ENCODE assay signal across 18 mouse cellular contexts in the genomic region with DNA sequence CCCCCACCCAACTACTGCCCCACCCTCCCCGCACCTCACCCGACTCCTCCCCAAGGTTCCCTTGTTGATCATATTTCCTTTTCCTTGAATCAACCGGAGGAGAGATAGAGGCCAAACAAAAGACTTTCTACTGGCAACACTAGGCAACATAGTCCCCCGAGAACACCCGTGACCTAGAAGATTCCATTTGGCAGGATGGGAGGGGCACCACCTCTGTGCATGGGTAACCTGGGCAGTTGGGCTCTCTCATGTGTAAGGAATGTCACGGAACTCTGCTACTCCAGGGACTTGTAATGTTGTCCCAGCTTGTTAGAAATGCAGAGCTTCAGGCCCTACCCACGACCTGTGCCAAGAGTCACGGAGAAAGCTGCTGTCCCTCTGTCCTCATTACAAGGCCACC. TPM values are rescaled to one million over a fixed set of nuclear protein-coding genes. Genes with fewer than 3 reads are reported as not detected.
DNase-seq lines count a peak whose midpoint lies in the region; ATAC-seq and TF ChIP-seq lines count a peak whose summit lies in the region.
"Had no signal": no experiment of that assay in that cellular context is flagged by ENCODE, and none has a peak within 500 bp of the region (broad histone marks: within the 10 kb centered on the region; RNA-seq: fewer than 3 reads in every experiment).

No protein-coding gene starts in this region.

- H3K9ac ChIP-seq in heart, postnatal 0 days (replicated peaks; ENCODE audit: low read depth, low read length): no peak overlapping the region
- no peak overlapping the region for H3K9ac ChIP-seq in heart, embryonic 11.5 days (ENCODE audit: low read depth, low read length)
- no peak overlapping the region for H3K9ac ChIP-seq in lung, embryonic 16.5 days (ENCODE audit: low read length)
- no peak overlapping the region for H3K9ac ChIP-seq in lung, postnatal 0 days (replicated peaks; ENCODE audit: low read depth)
- H3K9ac ChIP-seq in neural tube, embryonic 15.5 days (replicated peaks): no peak overlapping the region
- H3K9ac ChIP-seq: embryonic facial prominence, embryonic 13.5 days; forebrain, embryonic 15.5 days; limb, embryonic 12.5 days; liver, embryonic 12.5 days had no signal

- TF ChIP-seq POLR2A in lung, adult 2 months (IDR thresholded peaks at IDR 0.05; ENCODE audit: borderline replicate concordance, extremely low read depth, low read depth, low read length): no peak

- H3K9me3 ChIP-seq in heart, postnatal 0 days (replicated peaks; ENCODE audit: control insufficient read depth, low read length): no peaks in the 10 kb centered on the region
- H3K9me3 ChIP-seq in heart, embryonic 11.5 days (replicated peaks; ENCODE audit: control insufficient read depth, low read length): no peaks in the 10 kb centered on the region
- H3K9me3 ChIP-seq in lung, embryonic 16.5 days (ENCODE audit: control insufficient read depth, low read length): no peaks in the 10 kb centered on the region
- no peaks in the 10 kb centered on the region for H3K9me3 ChIP-seq in lung, postnatal 0 days (ENCODE audit: low read length)
- no peaks in the 10 kb centered on the region for H3K9me3 ChIP-seq in neural tube, embryonic 15.5 days (replicated peaks)
- H3K9me3 ChIP-seq: embryonic facial prominence, embryonic 13.5 days; forebrain, embryonic 15.5 days; limb, embryonic 12.5 days; liver, embryonic 12.5 days had no signal

- ATAC-seq in heart, postnatal 0 days (ENCODE audit: insufficient read depth, low read depth): peak; percentile 25; the same call in 1 of the 2 replicates
- no peak for ATAC-seq in heart, embryonic 11.5 days (replicated peaks; ENCODE audit: insufficient number of reproducible peaks, low FRiP score, low TSS enrichment)
- ATAC-seq in lung, embryonic 16.5 days (ENCODE audit: low read depth): 0 out of 2 replicates have a peak, but pooled peaks have one; percentile 58
- ATAC-seq in lung, postnatal 0 days: peak; percentile 93
- no peak for ATAC-seq in neural tube, embryonic 15.5 days (ENCODE audit: low FRiP score)
- ATAC-seq: forebrain, embryonic 15.5 days; liver, embryonic 12.5 days; midbrain, embryonic 16.5 days had no signal

- peaks cover 11% of the 10 kb centered on the region; the same call in 1 of the 2 replicates for H3K4me1 ChIP-seq in heart, postnatal 0 days (ENCODE audit: control insufficient read depth, insufficient read depth)
- peaks cover 6% of the 10 kb centered on the region; the same call in 1 of the 2 replicates for H3K4me1 ChIP-seq in heart, embryonic 11.5 days (ENCODE audit: control insufficient read depth, insufficient read depth, low read length)
- H3K4me1 ChIP-seq in lung, embryonic 16.5 days (replicated peaks; ENCODE audit: control insufficient read depth, insufficient read depth, low read length): no peaks in the 10 kb centered on the region; the same call in 1 of the 2 replicates
- H3K4me1 ChIP-seq in lung, adult 2 months (ENCODE audit: control insufficient read depth, insufficient read depth, low read length): peaks cover 3% of the 10 kb centered on the region; the same call in 1 of the 2 replicates
- no peaks in the 10 kb centered on the region for H3K4me1 ChIP-seq in lung, postnatal 0 days (ENCODE audit: insufficient read depth, low read depth, low read length)
- H3K4me1 ChIP-seq in neural tube, embryonic 15.5 days: peaks cover 16% of the 10 kb centered on the region
- H3K4me1 ChIP-seq: forebrain, embryonic 15.5 days had no signal

- no peak overlapping the region for H3K4me2 ChIP-seq in heart, postnatal 0 days (ENCODE audit: low read depth, low read length)
- no peak overlapping the region for H3K4me2 ChIP-seq in heart, embryonic 11.5 days
- no peak overlapping the region for H3K4me2 ChIP-seq in lung, embryonic 16.5 days (ENCODE audit: low read depth, low read length)
- H3K4me2 ChIP-seq in lung, postnatal 0 days (replicated peaks; ENCODE audit: low read depth, low read length): no peak overlapping the region
- no peak overlapping the region for H3K4me2 ChIP-seq in neural tube, embryonic 15.5 days
- H3K4me2 ChIP-seq: embryonic facial prominence, embryonic 13.5 days; forebrain, embryonic 15.5 days; limb, embryonic 12.5 days; liver, embryonic 12.5 days had no signal

- 64% methylated on average over 8 of the region's 8 CpGs for WGBS in heart, postnatal 0 days
- WGBS in heart, embryonic 11.5 days (ENCODE audit: insufficient replicate concordance): 80% methylated on average over 8 of the region's 8 CpGs
- WGBS in lung, embryonic 16.5 days: 60% methylated on average over 8 of the region's 8 CpGs
- WGBS in lung, adult 2 months: 50% methylated on average over 8 of the region's 8 CpGs
- 42% methylated on average over 8 of the region's 8 CpGs for WGBS in lung, postnatal 0 days
- whole genome bisulfite sequencing in neural tube, embryonic 15.5 days: 90% methylated on average over 8 of the region's 8 CpGs

- H3K4me3 ChIP-seq in heart, postnatal 0 days (ENCODE audit: low read depth, low read length): no peak overlapping the region
- no peak overlapping the region for H3K4me3 ChIP-seq in heart, embryonic 11.5 days (ENCODE audit: low read depth, low read length)
- H3K4me3 ChIP-seq in lung, embryonic 16.5 days (ENCODE audit: low read length): no peak overlapping the region
- no peak overlapping the region for H3K4me3 ChIP-seq in lung, adult 2 months (replicated peaks; ENCODE audit: extremely low read depth, low read depth, low read length)
- H3K4me3 ChIP-seq in lung, postnatal 0 days (ENCODE audit: low read depth, low read length): no peak overlapping the region
- no peak overlapping the region for H3K4me3 ChIP-seq in neural tube, embryonic 15.5 days (replicated peaks)
- H3K4me3 ChIP-seq: embryonic facial prominence, embryonic 13.5 days; forebrain, embryonic 15.5 days; limb, embryonic 12.5 days; liver, embryonic 12.5 days had no signal

- H3K36me3 ChIP-seq in heart, postnatal 0 days (replicated peaks; ENCODE audit: control insufficient read depth, insufficient read depth, low read length): no peaks in the 10 kb centered on the region
- H3K36me3 ChIP-seq in heart, embryonic 11.5 days (ENCODE audit: control insufficient read depth, insufficient read depth, low read length): no peaks in the 10 kb centered on the region
- no peaks in the 10 kb centered on the region for H3K36me3 ChIP-seq in lung, embryonic 16.5 days (ENCODE audit: control insufficient read depth, insufficient read depth, low read length)
- no peaks in the 10 kb centered on the region for H3K36me3 ChIP-seq in lung, postnatal 0 days (ENCODE audit: insufficient read depth, low read length)
- no peaks in the 10 kb centered on the region for H3K36me3 ChIP-seq in neural tube, embryonic 15.5 days
- H3K36me3 ChIP-seq: embryonic facial prominence, embryonic 13.5 days; forebrain, embryonic 15.5 days; limb, embryonic 12.5 days; liver, embryonic 12.5 days had no signal

- H3K27me3 ChIP-seq in heart, postnatal 0 days (ENCODE audit: control insufficient read depth, insufficient read depth, low read length): no peaks in the 10 kb centered on the region
- H3K27me3 ChIP-seq in heart, embryonic 11.5 days (ENCODE audit: control insufficient read depth, insufficient read depth, low read length): no peaks in the 10 kb centered on the region
- H3K27me3 ChIP-seq in lung, embryonic 16.5 days (ENCODE audit: control insufficient read depth, insufficient read depth, low read depth, low read length): no peaks in the 10 kb centered on the region
- H3K27me3 ChIP-seq in lung, postnatal 0 days (replicated peaks; ENCODE audit: insufficient read depth, low read length): no peaks in the 10 kb centered on the region
- no peaks in the 10 kb centered on the region for H3K27me3 ChIP-seq in neural tube, embryonic 15.5 days (replicated peaks)
- H3K27me3 ChIP-seq: embryonic facial prominence, embryonic 13.5 days; forebrain, embryonic 15.5 days; limb, embryonic 12.5 days had no signal

- no peak for TF ChIP-seq EP300 in heart, postnatal 0 days (IDR thresholded peaks at IDR 0.05; ENCODE audit: low read depth)
- no peak; the same call in 1 of the 2 replicates for TF ChIP-seq EP300 in lung, postnatal 0 days (IDR thresholded peaks at IDR 0.05)

- TF ChIP-seq CTCF in heart, postnatal 0 days (IDR thresholded peaks at IDR 0.05; ENCODE audit: low read depth): no peak
- no peak for TF ChIP-seq CTCF in lung, adult 2 months (IDR thresholded peaks at IDR 0.05; ENCODE audit: insufficient read depth, low read length)
- no peak for TF ChIP-seq CTCF in lung, postnatal 0 days (IDR thresholded peaks at IDR 0.05)

- DNase-seq in heart, postnatal 0 days (ENCODE audit: low spot score): no peak
- no peak for DNase-seq in lung, adult 2 months
- DNase-seq in lung, postnatal 0 days (ENCODE audit: low spot score): peak; percentile 77
- DNase-seq in cerebellum, adult 18-20 months: no peak
- DNase-seq: adrenal gland, adult 8-10 months; cerebellum, postnatal 10 days; gastrocnemius, postnatal 36 days; layer of hippocampus, adult 9-11 months; right cerebral cortex, postnatal 25 days; thymus, adult 2 months had no signal

- H3K27ac ChIP-seq in heart, postnatal 0 days (ENCODE audit: low read depth): no peak overlapping the region
- H3K27ac ChIP-seq in heart, embryonic 11.5 days (ENCODE audit: low read depth, low read length): no peak overlapping the region
- no peak overlapping the region for H3K27ac ChIP-seq in lung, embryonic 16.5 days (ENCODE audit: low read length)
- H3K27ac ChIP-seq in lung, postnatal 0 days (ENCODE audit: low read length): no peak overlapping the region
- H3K27ac ChIP-seq in neural tube, embryonic 15.5 days (replicated peaks): no peak overlapping the region
- H3K27ac ChIP-seq: embryonic facial prominence, embryonic 13.5 days; forebrain, embryonic 15.5 days; limb, embryonic 12.5 days; liver, embryonic 12.5 days had no signal

RNA-seq across cellular contexts. Expression of a gene that starts 55.6 kb away (rescaled TPM):
- total RNA-seq in heart, postnatal 0 days (2014; rRNA removed; ENCODE audit: low replicate concordance): 77.1 and 96.1 TPM in 2 replicates
- 65.6 and 69.9 TPM in 2 replicates for polyA plus RNA-seq in heart, postnatal 0 days (2015; fragmentation: Nextera tagmentation; extraction: Ambion mirVana)
- 62.0 and 68.7 TPM in 2 replicates for polyA plus RNA-seq in heart, embryonic 11.5 days (2014; fragmentation: Nextera tagmentation; extraction: Ambion mirVana)
- 68.8 and 73.1 TPM in 2 replicates for polyA plus RNA-seq in lung, embryonic 16.5 days (2015; fragmentation: Nextera tagmentation; extraction: Ambion mirVana)
- polyA plus RNA-seq in lung, adult 2 months (2012; rRNA removed): 35.6 and 57.4 TPM in 2 replicates
- 51.1 and 53.2 TPM in 2 replicates for polyA plus RNA-seq in lung, postnatal 0 days (2015; fragmentation: Nextera tagmentation; extraction: Ambion mirVana)
- 111 and 118 TPM in 2 replicates for polyA plus RNA-seq in neural tube, embryonic 15.5 days (2015; fragmentation: Nextera tagmentation; extraction: Ambion mirVana)

Comparison
In these comparisons a context has a peak if more than half of its experiments do, and no peak if none do; other contexts are left out.
1. ATAC-seq: peak in heart, postnatal 0 days (single experiment), lung, embryonic 16.5 days (single experiment) and lung, postnatal 0 days (single experiment); none in heart, embryonic 11.5 days (single experiment) and neural tube, embryonic 15.5 days (single experiment).